Mouse (Mus musculus) subcutaneous adipose tissue, adult 2 months (tissue): Measurements from ENCODE around the gene Olfr809. TPM values are rescaled to one million over a fixed set of nuclear protein-coding genes. Genes with fewer than 3 reads are reported as not detected.

Experiments
- polyA plus RNA-seq: library from polyadenylated mRNA; depleted of rRNA; stranded (reverse); fragments of >200 nt; gene quantifications from 2 replicates; pipeline ENCODE4 v1.2.3, GENCODE M21; 2012; ENCODE audit warnings: low replicate concordance; rRNA removed

Olfr809 gene
- not detected in 2 replicates for polyA plus RNA-seq

GRCm38 (mm10) chr10:129774338-129774737 is at the start of gene Olfr809:
Gene Olfr809, plus strand, starts transcription at chr10:129774638.

DNA sequence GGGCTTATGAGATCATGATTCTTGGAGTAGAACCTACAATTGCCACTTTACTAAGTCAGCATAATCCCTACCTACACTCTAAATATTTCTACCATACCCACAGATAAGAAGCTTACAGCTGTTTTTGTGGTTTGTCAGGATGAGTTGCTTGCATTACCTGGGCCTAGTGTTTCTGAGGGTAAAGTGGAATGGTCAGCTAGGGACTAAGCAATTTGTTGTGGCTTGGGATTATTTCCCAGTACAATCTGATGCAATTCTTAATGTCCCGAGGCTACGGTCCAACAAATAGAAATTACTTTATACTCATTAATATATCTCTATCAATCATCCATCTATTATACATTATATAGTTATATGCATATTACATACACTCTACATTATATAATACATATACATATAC is 45.2 kb upstream of the Olfr809 start, which contains the start of gene Olfr805:
Gene Olfr805 (minus strand): TSS at position 101 of the 400 bp plus-strand sequence.

DNA sequence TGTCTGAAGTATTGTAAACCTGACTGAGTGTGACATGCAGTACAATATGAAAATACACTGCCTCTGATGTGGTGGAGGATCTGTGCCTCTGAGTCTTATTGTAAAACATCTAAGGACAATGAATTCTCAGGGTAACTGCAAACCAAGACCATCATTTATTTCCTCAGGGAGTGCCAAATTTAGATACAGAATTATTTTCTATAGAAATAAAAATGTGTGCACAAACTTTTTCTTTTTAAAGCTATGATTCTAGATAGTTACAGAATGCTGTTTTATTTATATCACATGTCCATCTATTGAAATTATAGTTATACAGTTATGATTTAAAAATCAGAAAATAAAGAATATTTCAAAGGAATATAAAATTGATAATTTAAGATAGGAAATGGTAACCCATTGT is 32.6 kb upstream of the Olfr809 start, which contains the start of gene Olfr806:
Gene Olfr806 (minus strand): TSS at position 101 of the 400 bp plus-strand sequence.

GRCm38 (mm10) chr10:129757693-129758092 is 16.7 kb upstream of the Olfr809 start, which contains the start of gene Olfr807:
Gene Olfr807, minus strand, starts transcription at chr10:129757793.

DNA sequence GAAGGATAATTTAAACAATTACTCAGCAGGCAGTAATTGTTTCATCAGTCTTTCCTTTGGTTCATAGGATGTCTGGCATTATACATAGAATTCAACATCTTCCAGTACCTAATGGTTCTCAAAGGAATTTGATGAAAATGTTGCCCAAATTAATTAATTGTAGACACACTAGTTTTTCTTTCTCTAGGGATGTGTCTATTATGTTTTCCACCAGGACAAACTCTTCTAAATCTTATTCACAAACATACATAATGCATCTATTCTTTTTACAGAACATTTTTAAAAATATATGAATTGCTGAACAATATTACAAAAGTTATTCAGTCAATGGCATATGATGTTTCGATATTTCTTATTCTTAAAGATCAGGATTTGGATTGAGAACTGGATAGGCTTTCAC is 9.3 kb upstream of the Olfr809 start, which contains the start of gene Olfr808:
Gene Olfr808 (plus strand): TSS at position 301 of the 400 bp plus-strand sequence.

DNA sequence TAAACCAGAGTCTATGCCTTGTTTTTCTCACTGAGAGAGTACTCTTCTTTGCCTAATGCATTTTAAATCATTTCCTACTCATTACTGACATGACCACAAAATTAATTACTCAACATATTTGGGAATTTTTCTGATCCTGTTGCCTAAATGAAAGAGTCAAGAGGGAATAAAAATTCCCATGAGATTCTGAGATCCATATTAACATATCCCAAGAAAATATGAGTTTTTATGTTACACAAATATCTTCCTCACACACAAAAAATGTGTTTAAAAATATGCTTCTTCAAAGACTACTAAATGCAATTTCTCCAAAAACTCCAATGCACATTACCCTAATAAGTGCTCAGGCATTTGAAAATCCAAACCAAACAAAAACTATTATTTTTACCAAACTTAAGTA is 20.4 kb downstream of the Olfr809 start, which contains the start of gene Olfr810:
Gene Olfr810 (minus strand): TSS at position 101 of the 400 bp plus-strand sequence.

DNA sequence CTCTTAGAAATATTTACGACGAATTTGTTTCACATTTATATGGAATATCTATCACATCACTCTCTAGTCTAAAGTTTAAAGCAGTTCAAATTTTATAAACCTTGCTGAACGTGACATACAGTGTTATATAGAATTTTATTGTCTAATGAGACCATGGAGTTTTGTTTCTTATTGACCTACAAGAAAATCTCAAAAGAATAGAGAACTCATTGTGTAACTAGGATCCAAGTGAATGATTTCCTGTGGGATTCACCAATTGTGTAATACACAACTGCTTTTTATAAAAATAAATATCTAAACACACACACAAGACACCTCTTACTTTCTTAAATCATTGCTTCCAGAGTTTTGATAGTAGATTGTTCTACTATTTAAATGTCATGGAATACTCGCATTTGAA is 29.9 kb downstream of the Olfr809 start, which contains the start of gene Olfr811:
Gene Olfr811 (minus strand): TSS at position 101 of the 400 bp plus-strand sequence.

Other genes with a start within 250 kb of the Olfr809 start
- not detected in 2 replicates for gene Olfr792, start 235.5 kb upstream of the Olfr809 start, polyA plus RNA-seq
- not detected in 2 replicates for gene Olfr794, start 207.0 kb upstream of the Olfr809 start, polyA plus RNA-seq
- gene Olfr796, start 162.1 kb upstream of the Olfr809 start, polyA plus RNA-seq, result not detected in 2 replicates
- gene Olfr798, start 146.7 kb upstream of the Olfr809 start, polyA plus RNA-seq, result not detected in 2 replicates
- gene Olfr799, start 137.2 kb upstream of the Olfr809 start, polyA plus RNA-seq, result not detected in 2 replicates
- not detected in 2 replicates for gene Olfr800, start 116.9 kb upstream of the Olfr809 start, polyA plus RNA-seq
- gene Olfr801, start 100.8 kb upstream of the Olfr809 start, polyA plus RNA-seq, result not detected in 2 replicates
- gene Olfr802, start 86.5 kb upstream of the Olfr809 start, polyA plus RNA-seq, result not detected in 2 replicates
- gene Olfr803, start 80.4 kb upstream of the Olfr809 start, polyA plus RNA-seq, result not detected in 2 replicates
- not detected in 2 replicates for gene Olfr804, start 71.4 kb upstream of the Olfr809 start, polyA plus RNA-seq
- gene Olfr805, start 45.3 kb upstream of the Olfr809 start, polyA plus RNA-seq, result not detected in 2 replicates
- gene Olfr806, start 32.7 kb upstream of the Olfr809 start, polyA plus RNA-seq, result not detected in 2 replicates
- not detected in 2 replicates for gene Olfr807, start 16.8 kb upstream of the Olfr809 start, polyA plus RNA-seq
- not detected in 2 replicates for gene Olfr808, start 9.2 kb upstream of the Olfr809 start, polyA plus RNA-seq
- gene Olfr810, start 20.3 kb downstream of the Olfr809 start, polyA plus RNA-seq, result not detected in 2 replicates
- gene Olfr811, start 29.8 kb downstream of the Olfr809 start, polyA plus RNA-seq, result not detected in 2 replicates
- gene Olfr812, start 71.5 kb downstream of the Olfr809 start, polyA plus RNA-seq, result not detected in 2 replicates
- gene Olfr813, start 80.7 kb downstream of the Olfr809 start, polyA plus RNA-seq, result not detected in 2 replicates
- not detected in 2 replicates for gene Olfr814, start 105.2 kb downstream of the Olfr809 start, polyA plus RNA-seq
- not detected in 2 replicates for gene Olfr815, start 131.2 kb downstream of the Olfr809 start, polyA plus RNA-seq
- not detected in 2 replicates for gene Olfr816, start 141.0 kb downstream of the Olfr809 start, polyA plus RNA-seq
- not detected in 2 replicates for gene Olfr818, start 174.5 kb downstream of the Olfr809 start, polyA plus RNA-seq
- not detected in 2 replicates for gene Olfr819, start 192.6 kb downstream of the Olfr809 start, polyA plus RNA-seq
- not detected in 2 replicates for gene Olfr247, start 201.5 kb downstream of the Olfr809 start, polyA plus RNA-seq
- gene Gm10310, start 210.4 kb downstream of the Olfr809 start, polyA plus RNA-seq, result not detected in 2 replicates
- not detected in 2 replicates for gene Olfr820, start 238.0 kb downstream of the Olfr809 start, polyA plus RNA-seq